Mouse (Mus musculus) heart, postnatal 36 days (tissue): ENCODE measurements around the gene Meioc. TPM values are rescaled to one million over a fixed set of nuclear protein-coding genes. Genes with fewer than 3 reads are reported as not detected.

Source experiments
- DNase-seq, 2 experiments: peaks; one replicate each; pipeline ENCODE4 v3.0.0; 2021 to 2022
- intact Hi-C: fragments of 180-260 bp; cut with DNase I; formaldehyde crosslinking; loops from one replicate; pipeline ENCODE4 v1.15.1; 2025
- total RNA-seq, 2 experiments: library from RNA; stranded (reverse); gene quantifications; 2 replicates each; pipeline ENCODE4 v1.2.3; 2021

Meioc gene
- not detected for total RNA-seq

GRCm38 (mm10) chr11:102663416-102663815, at the start of gene Meioc:
Gene Meioc (plus strand): TSS chr11:102663716.
- intact Hi-C loops, result no loop called here
- DNase-seq, result no peak

GRCm38 (mm10) chr11:102619449-102619848, 44.1 kb upstream of the Meioc start:
- DNase-seq, result no peak
- intact Hi-C loops, result no loop called here

GRCm38 (mm10) chr11:102623876-102624789, 39.4 kb upstream of the Meioc start:
- DNase-seq, result peak in 1 of 2 experiments; percentile 13
- intact Hi-C loops, result no loop called here

GRCm38 (mm10) chr11:102624888-102625407, 38.6 kb upstream of the Meioc start:
- intact Hi-C loops, result no loop called here
- no peak for DNase-seq

- intact Hi-C loops, result no loop called here
- DNase-seq, result no peak
These were observed 36.2 kb upstream of the Meioc start for GRCm38 (mm10) chr11:102627171-102627931.

- DNase-seq, result no peak
- intact Hi-C loops, result no loop called here
These were observed 35.0 kb upstream of the Meioc start for GRCm38 (mm10) chr11:102628529-102628928.

GRCm38 (mm10) chr11:102629375-102629774, 34.1 kb upstream of the Meioc start:
- no peak for DNase-seq
- intact Hi-C loops, result no loop called here

- intact Hi-C loops, result no loop called here
- no peak for DNase-seq
These were observed 32.8 kb upstream of the Meioc start for GRCm38 (mm10) chr11:102630731-102631130.

- DNase-seq, result no peak
- intact Hi-C loops, result no loop called here
These were observed 32.3 kb upstream of the Meioc start for GRCm38 (mm10) chr11:102631203-102631602.

- DNase-seq, result no peak
- intact Hi-C loops, result no loop called here
These were observed 30.8 kb upstream of the Meioc start for GRCm38 (mm10) chr11:102632725-102633124.

- intact Hi-C loops, result no loop called here
- no peak for DNase-seq
These were observed 30.1 kb upstream of the Meioc start for GRCm38 (mm10) chr11:102633379-102633778.

- DNase-seq, result peak; percentile 6 to 9
- intact Hi-C loops, result no loop called here
These were observed 26.6 kb upstream of the Meioc start for GRCm38 (mm10) chr11:102636887-102637286.

GRCm38 (mm10) chr11:102643891-102644382, 19.6 kb upstream of the Meioc start:
- DNase-seq, result peak; percentile 40 to 54
- intact Hi-C loops, result loop anchor here (2.0 kb wide), 1 partner anchor 41 kb away; no protein-coding TSS in a partner anchor

GRCm38 (mm10) chr11:102646226-102646625, 17.3 kb upstream of the Meioc start:
- DNase-seq, result no peak
- intact Hi-C loops, result no loop called here

- no peak for DNase-seq
- intact Hi-C loops, result no loop called here
These were observed 15.6 kb upstream of the Meioc start for GRCm38 (mm10) chr11:102647885-102648284.

GRCm38 (mm10) chr11:102651381-102651780, 12.1 kb upstream of the Meioc start:
- intact Hi-C loops, result loop anchor here (1.0 to 2.0 kb wide), 2 partner anchors 79 to 165 kb away; no protein-coding TSS in a partner anchor

GRCm38 (mm10) chr11:102652844-102653243, 10.7 kb upstream of the Meioc start:
- DNase-seq, result no peak
- intact Hi-C loops, result no loop called here

More at GRCm38 (mm10) chr11:102651381-102651780, 12.1 kb upstream of the Meioc start:
- DNase-seq, result peak; percentile 68 to 76

GRCm38 (mm10) chr11:102655888-102656287, 7.6 kb upstream of the Meioc start:
- intact Hi-C loops, result no loop called here
- no peak for DNase-seq

- DNase-seq, result no peak
- intact Hi-C loops, result no loop called here
These were observed 7.1 kb upstream of the Meioc start for GRCm38 (mm10) chr11:102656326-102656926.

- no peak for DNase-seq
These were observed 6.6 kb upstream of the Meioc start for GRCm38 (mm10) chr11:102656931-102657330.

More at GRCm38 (mm10) chr11:102656931-102657330, 6.6 kb upstream of the Meioc start:
- intact Hi-C loops, result no loop called here
